ENCODE assay signal across 14 mouse cellular contexts in genomic region chr3:136684191-136684958, GRCm38 (mm10). TPM values are rescaled to one million over a fixed set of nuclear protein-coding genes. Genes with fewer than 3 reads are reported as not detected.
DNase-seq lines count a peak whose midpoint lies in the region; ATAC-seq and TF ChIP-seq lines count a peak whose summit lies in the region.
"Had no signal": no experiment of that assay in that cellular context is flagged by ENCODE, and none has a peak within 500 bp of the region (broad histone marks: within the 10 kb centered on the region; RNA-seq: fewer than 3 reads in every experiment).

No protein-coding gene starts in this region.

- H3K4me1 ChIP-seq in heart, adult 2 months (ENCODE audit: control insufficient read depth, insufficient read depth, low read length), result peaks cover 17% of the 10 kb centered on the region
- peaks cover 19% of the 10 kb centered on the region for H3K4me1 ChIP-seq in liver, embryonic 13.5 days (replicated peaks)

- ATAC-seq in liver, embryonic 13.5 days (ENCODE audit: low read depth), result peak; percentile 23; the same call in 1 of the 2 replicates
- peak; percentile 55 for ATAC-seq in megakaryocyte-erythroid progenitor cell, adult 5-6 weeks (replicated peaks; ENCODE audit: low FRiP score, low TSS enrichment, poor library complexity, severe bottlenecking)
- ATAC-seq: inflammation-experienced regulatory T-cells, adult 6 months had no signal

- H3K9ac ChIP-seq in heart, adult 2 months (ENCODE audit: low read depth, low read length), result no peak overlapping the region
- no peak overlapping the region for H3K9ac ChIP-seq in liver, embryonic 13.5 days
- H3K9ac ChIP-seq: limb, embryonic 13.5 days had no signal

- TF ChIP-seq EP300 in heart, adult 2 months (IDR thresholded peaks at IDR 0.05; ENCODE audit: insufficient read depth, low read depth, low read length), result no peak

- intact Hi-C loops in heart, adult 2 months (cut with DNase I), result no loop called here

- TF ChIP-seq POLR2A in heart, adult 2 months (IDR thresholded peaks at IDR 0.05; ENCODE audit: insufficient read depth, low read depth, low read length), result no peak

- WGBS in heart, adult 2 months, result 61% methylated on average over 15 of the region's 15 CpGs
- whole genome bisulfite sequencing in liver, embryonic 13.5 days (ENCODE audit: insufficient replicate concordance), result 37% methylated on average over 15 of the region's 15 CpGs

- peak; percentile 92 for DNase-seq in heart, adult 11 months
- DNase-seq in heart, adult 2 months, result no peak
- DNase-seq in R1 (ENCODE audit: low read depth, low spot score), result peak; percentile 9
- DNase-seq in liver, embryonic 13.5 days, result no peak
- DNase-seq in ovary, postnatal 10 days (ENCODE audit: low spot score), result no peak
- no peak for DNase-seq in urinary bladder, adult 18-20 months (ENCODE audit: low spot score in 2 of 2)
- DNase-seq in kidney, adult 9 months, result no peak
- DNase-seq: adrenal gland, postnatal 25 days; cerebellum, adult 9-10 months; midbrain, embryonic 14.5 days; right cerebral cortex, postnatal 4 days had no signal

- peaks cover 12% of the 10 kb centered on the region for H3K79me2 ChIP-seq in heart, adult 2 months (replicated peaks; ENCODE audit: control insufficient read depth, insufficient read depth, low read length)

- H3K27me3 ChIP-seq in heart, adult 2 months (ENCODE audit: control insufficient read depth, insufficient read depth, low read length), result no peaks in the 10 kb centered on the region
- no peaks in the 10 kb centered on the region for H3K27me3 ChIP-seq in liver, embryonic 13.5 days
- H3K27me3 ChIP-seq: limb, embryonic 13.5 days had no signal

- no peak overlapping the region for H3K4me3 ChIP-seq in heart, adult 2 months
- no peak overlapping the region for H3K4me3 ChIP-seq in liver, embryonic 13.5 days (replicated peaks)
- H3K4me3 ChIP-seq: limb, embryonic 13.5 days had no signal

- no peak overlapping the region for H3K27ac ChIP-seq in heart, adult 2 months
- H3K27ac ChIP-seq in liver, embryonic 13.5 days, result no peak overlapping the region
- H3K27ac ChIP-seq: limb, embryonic 13.5 days had no signal

- H3K4me2 ChIP-seq in liver, embryonic 13.5 days, result no peak overlapping the region
- H3K4me2 ChIP-seq: limb, embryonic 13.5 days had no signal

- TF ChIP-seq CTCF in heart, adult 2 months (IDR thresholded peaks at IDR 0.05), result no peak

- peaks cover 5% of the 10 kb centered on the region for H3K36me3 ChIP-seq in heart, adult 2 months (ENCODE audit: control insufficient read depth, insufficient read depth, low read length)
- H3K36me3 ChIP-seq in liver, embryonic 13.5 days, result no peaks in the 10 kb centered on the region
- H3K36me3 ChIP-seq: limb, embryonic 13.5 days had no signal

- H3K9me3 ChIP-seq in liver, embryonic 13.5 days (replicated peaks), result no peaks in the 10 kb centered on the region
- H3K9me3 ChIP-seq: limb, embryonic 13.5 days had no signal

RNA-seq across cellular contexts. Expression of gene Ppp3ca, which starts 14.5 kb away (rescaled TPM):
- 10 to 100 TPM; 41.7 to 44.3 TPM for total RNA-seq in heart, adult 2 months (2021)
- 18.3 and 28.5 TPM in 2 replicates for polyA plus RNA-seq in heart, adult 2 months (2012; rRNA removed)
- polyA plus RNA-seq in liver, embryonic 13.5 days (2015; fragmentation: Nextera tagmentation; extraction: Ambion mirVana), result 11.3 and 13.6 TPM in 2 replicates
- total RNA-seq in megakaryocyte-erythroid progenitor cell, adult 5-6 weeks (2014; fragmentation: Nextera tagmentation), result 19.5 and 19.6 TPM in 2 replicates
- total RNA-seq in megakaryocyte-erythroid progenitor cell, adult 5-6 weeks (2017), result 20.2 and 34.7 TPM in 2 replicates

Comparison
In these comparisons a context has a peak if more than half of its experiments do, and no peak if none do; other contexts are left out.
1. DNase-seq: peak in heart, adult 11 months (single experiment) and R1 (single experiment); none in heart, adult 2 months (0 of 2), liver, embryonic 13.5 days (single experiment), ovary, postnatal 10 days (single experiment), urinary bladder, adult 18-20 months (0 of 2) and kidney, adult 9 months (single experiment).